Mouse (Mus musculus): ENCODE measurements around the gene Ankrd26. TPM values are rescaled to one million over a fixed set of nuclear protein-coding genes. Genes with fewer than 3 reads are reported as not detected.
"Not testable (repeated sequence)": the region's sequence is repeated elsewhere in the genome, so short reads cannot be mapped to it uniquely, and the experiment has no call there.

Ankrd26 gene
- total RNA-seq (2018; cell fraction: chromatin; rRNA removed), result 10 to 100 TPM in 25 of 26 experiments, 1 to 10 TPM in 1; 10.0 to 45.8 (median 24.6) TPM
- 1 to 10 TPM in 25 of 26 experiments, under 1 TPM in 1; 0.96 to 4.1 (median 2.7) TPM for total RNA-seq (2018; cell fraction: cytosol; rRNA removed)
- total RNA-seq (2018; cell fraction: nucleus; rRNA removed), result 10 to 100 TPM in 9 of 26 experiments, 1 to 10 TPM in 17; 2.7 to 21.5 (median 8.4) TPM
- polyA plus RNA-seq (2018), result 2.6 to 4.8 TPM (median 3.3 TPM) in 3 replicates

DNA sequence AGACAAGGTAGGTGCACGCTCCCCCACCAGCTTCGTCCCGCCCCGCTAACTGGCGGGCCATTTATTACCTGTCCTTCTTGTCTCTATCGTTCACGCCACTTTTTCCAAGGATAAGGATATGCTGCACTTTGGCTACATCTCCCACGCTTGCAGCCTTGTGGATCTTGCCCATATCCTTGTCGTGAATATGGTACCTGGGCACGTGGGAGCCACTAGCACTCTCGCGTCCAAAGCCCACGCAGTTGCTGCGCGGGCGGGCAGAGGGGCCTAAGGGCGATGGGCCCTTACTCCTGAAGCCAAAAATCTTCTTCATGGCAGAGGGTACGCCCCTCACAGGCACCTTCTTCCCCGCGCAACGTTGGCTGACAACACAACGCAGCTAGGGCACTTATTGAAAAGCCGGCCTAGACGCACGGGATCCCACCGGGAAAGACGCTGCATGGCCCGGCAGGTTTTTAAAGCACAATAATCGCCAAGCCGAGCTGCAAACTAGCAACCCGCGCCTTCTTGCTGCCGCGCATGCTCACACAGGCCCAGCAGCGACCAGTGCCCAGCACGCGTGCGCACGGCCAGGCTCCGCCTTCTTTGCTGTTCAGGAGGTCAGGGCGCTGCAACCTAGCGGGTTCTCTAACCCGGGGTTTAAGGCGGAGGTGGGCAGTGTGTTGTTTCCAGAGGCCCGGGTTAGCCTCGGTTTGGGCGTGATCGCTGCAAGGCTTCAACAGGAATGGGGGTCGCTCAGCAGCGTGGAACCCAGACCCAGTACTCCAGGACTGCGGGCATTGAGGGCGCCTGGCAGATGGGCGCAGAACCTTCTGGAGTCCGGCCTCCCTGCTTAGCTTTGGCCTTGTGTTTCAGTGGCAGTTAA is at the start of gene Ankrd26:
Ankrd26 (minus strand) TSS at position 482 of the 865 bp plus-strand sequence.
- peak within 1 kb of the TSS; percentile 81 for H3K4me3 ChIP-seq (ENCODE audit: inconsistent target)
- no peaks in the 10 kb centered on the region for H3K79me2 ChIP-seq (ENCODE audit: inconsistent target)
- no peaks in the 10 kb centered on the region for H3K36me3 ChIP-seq (ENCODE audit: inconsistent target)
- H3K27ac ChIP-seq, result peak within 1 kb of the TSS; percentile 54
- 2% methylated on average over 54 of the region's 54 CpGs for WGBS (ENCODE audit: missing documents)

DNA sequence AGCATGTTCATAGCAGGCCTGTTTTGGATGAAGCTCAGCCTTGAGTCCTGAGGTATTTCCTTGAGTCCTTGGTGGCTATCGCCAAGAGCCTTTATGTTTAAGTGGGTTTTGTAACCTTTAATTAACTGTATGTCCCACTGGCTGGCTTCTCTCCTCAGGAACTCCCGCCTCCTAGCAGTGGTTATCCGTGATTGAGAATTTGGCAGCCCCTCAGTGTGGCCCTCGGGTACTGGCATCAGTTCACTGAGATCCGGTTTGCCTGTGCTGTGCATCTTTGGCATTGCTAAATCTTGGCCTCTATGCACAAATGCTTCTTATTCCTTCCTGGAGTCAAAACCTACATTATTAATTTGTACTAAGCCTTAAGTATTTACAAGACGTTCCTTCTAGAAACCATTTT is 46.9 kb upstream of the Ankrd26 start:
- H3K27ac ChIP-seq, result no peak overlapping the region
- 95% methylated on average over 6 of the region's 6 CpGs for WGBS (ENCODE audit: missing documents)
- H3K79me2 ChIP-seq (ENCODE audit: inconsistent target), result no peaks in the 10 kb centered on the region
- H3K36me3 ChIP-seq (ENCODE audit: inconsistent target), result no peaks in the 10 kb centered on the region
- H3K4me3 ChIP-seq (ENCODE audit: inconsistent target), result no peak overlapping the region

DNA sequence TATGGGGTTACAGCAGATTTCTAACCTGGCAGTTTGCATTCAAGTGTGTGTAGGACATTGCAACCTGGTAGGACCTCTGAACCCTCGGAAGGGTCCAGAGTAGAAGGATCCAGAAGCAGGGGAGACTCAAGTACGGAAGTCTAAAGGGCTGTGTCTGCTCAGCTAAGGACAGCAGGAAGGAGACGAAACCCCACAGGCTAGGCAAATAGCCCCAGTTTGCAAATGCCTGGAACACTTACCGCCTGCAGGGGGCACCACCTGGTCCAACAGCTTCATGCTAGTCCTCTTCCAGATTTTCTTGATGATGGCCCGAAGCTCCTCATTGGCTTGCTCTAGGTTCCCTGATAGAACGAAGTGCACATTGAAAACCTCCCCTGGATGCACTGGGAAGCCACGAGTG is 43.9 kb upstream of the Ankrd26 start:
- Histone ChIP-seq H3K27ac (no peak overlapping the region), H3K36me3 (ENCODE audit: inconsistent target) (no peaks in the 10 kb centered on the region), H3K79me2 (ENCODE audit: inconsistent target) (no peaks in the 10 kb centered on the region), H3K4me3 (ENCODE audit: inconsistent target) (no peak overlapping the region)
- WGBS (ENCODE audit: missing documents), result 65% methylated on average over 7 of the region's 7 CpGs

DNA sequence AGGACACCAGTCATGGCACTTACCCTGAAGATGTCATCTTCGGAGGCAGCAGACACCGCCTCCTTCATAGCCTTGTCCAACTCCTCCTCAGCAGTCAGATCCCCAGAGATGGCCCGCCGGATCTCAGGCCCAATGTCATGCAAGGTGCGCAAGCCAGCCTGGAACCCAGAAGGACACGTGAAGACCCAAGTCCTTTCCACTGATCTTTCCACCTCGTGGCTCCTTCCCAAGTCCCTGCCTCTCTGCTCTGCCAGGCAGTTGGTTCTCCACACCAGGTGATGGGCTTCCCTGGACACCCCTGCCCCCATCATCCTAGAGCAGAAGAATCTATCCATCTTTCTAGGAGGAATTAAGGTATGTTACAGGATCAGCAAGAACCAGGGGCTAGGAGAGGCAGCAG is 41.8 kb upstream of the Ankrd26 start:
- WGBS (ENCODE audit: missing documents), result 86% methylated on average over 7 of the region's 7 CpGs
- Histone ChIP-seq H3K27ac (no peak overlapping the region), H3K36me3 (ENCODE audit: inconsistent target) (no peaks in the 10 kb centered on the region), H3K79me2 (ENCODE audit: inconsistent target) (no peaks in the 10 kb centered on the region), H3K4me3 (ENCODE audit: inconsistent target) (no peak overlapping the region)

DNA sequence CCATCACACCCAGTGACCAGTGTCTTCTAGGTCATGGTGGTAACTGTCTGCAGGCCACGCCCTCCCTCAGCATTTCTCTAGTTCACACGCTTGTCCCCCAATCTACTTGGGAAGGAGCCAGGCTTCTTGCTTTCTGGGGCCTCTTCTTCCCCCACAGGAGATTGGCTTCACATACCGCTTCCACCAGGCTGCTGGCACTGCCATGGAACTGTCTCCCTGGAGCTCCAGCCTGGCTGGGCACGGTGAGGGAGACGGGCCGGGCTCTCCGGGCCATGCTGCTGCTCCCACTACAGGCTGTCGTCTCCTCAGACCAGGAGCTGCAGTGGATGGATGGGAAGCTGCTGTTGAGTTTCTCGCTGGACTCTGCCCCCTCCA is 33.6 kb upstream of the Ankrd26 start:
- WGBS (ENCODE audit: missing documents), result 83% methylated on average over 9 of the region's 9 CpGs
- H3K4me3 ChIP-seq (ENCODE audit: inconsistent target), result no peak overlapping the region
- H3K79me2 ChIP-seq (ENCODE audit: inconsistent target), result no peaks in the 10 kb centered on the region
- H3K27ac ChIP-seq, result no peak overlapping the region
- no peaks in the 10 kb centered on the region for H3K36me3 ChIP-seq (ENCODE audit: inconsistent target)

DNA sequence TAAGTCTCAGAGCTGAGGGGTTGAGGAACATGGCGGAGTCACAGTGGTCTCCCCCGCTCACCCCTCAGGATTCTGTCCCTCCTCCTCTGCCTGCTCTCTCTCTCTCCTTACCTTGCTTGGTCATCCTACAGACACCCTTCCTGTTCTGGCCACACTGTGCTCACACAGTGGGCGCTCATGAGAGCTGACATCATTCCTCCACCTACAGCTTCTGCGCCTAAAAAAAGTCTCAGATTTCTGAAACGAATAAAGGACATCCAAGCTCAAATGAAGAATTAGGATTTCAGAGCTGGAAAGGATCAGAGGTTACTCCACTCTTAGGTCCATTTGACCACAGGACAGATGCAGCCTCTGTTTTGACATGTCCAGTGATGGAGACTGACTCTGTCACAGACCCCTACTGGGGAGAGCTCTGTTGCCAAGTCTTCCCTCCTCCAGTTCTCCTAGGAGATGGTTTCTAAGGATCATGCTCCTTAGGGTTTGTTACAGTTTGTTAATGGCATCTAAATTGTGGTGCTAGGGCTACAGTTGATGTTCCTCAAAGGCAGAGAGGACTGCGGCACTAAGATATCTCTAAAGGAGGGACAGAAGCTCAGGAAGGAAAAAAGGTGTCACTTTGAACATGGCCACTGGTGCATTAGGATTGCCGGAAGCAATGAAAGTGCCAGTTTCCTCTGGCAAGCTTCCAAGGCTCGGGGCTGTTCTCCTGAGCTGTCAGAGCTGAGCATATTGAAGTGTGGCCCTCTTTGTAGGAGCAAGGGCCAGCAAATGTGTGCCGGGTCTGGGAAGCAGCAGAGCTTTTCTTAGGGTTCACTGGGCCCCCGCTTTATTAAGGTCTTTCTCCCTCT is 33.0 kb upstream of the Ankrd26 start:
- Histone ChIP-seq H3K27ac (no peak overlapping the region), H3K4me3 (ENCODE audit: inconsistent target) (no peak overlapping the region), H3K79me2 (ENCODE audit: inconsistent target) (no peaks in the 10 kb centered on the region), H3K36me3 (ENCODE audit: inconsistent target) (no peaks in the 10 kb centered on the region)
- WGBS (ENCODE audit: missing documents), result 71% methylated on average over 10 of the region's 10 CpGs

DNA sequence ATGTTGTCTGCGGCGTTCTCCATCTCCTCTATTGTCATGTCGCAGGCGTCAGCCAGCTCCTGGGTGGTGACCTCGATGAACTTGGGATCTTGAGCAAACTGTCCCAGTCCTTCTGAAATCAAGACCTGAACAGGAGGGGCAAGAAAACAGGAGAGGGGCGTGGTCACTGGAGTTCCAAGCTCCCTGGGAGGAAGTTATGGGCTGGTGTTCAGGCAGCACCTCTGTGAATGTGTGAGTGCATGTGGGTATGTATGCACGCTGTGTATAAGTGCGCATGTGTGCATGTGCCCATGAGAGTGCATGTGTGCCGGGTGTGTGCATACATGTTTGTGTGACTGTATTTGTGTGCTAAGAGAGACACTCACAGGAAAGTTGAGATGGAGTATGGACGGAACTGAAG is 32.0 kb upstream of the Ankrd26 start:
- H3K4me3 ChIP-seq (ENCODE audit: inconsistent target), result no peak overlapping the region
- WGBS (ENCODE audit: missing documents), result 23% methylated on average over 10 of the region's 10 CpGs
- no peaks in the 10 kb centered on the region for H3K79me2 ChIP-seq (ENCODE audit: inconsistent target)
- no peak overlapping the region for H3K27ac ChIP-seq
- no peaks in the 10 kb centered on the region for H3K36me3 ChIP-seq (ENCODE audit: inconsistent target)

DNA sequence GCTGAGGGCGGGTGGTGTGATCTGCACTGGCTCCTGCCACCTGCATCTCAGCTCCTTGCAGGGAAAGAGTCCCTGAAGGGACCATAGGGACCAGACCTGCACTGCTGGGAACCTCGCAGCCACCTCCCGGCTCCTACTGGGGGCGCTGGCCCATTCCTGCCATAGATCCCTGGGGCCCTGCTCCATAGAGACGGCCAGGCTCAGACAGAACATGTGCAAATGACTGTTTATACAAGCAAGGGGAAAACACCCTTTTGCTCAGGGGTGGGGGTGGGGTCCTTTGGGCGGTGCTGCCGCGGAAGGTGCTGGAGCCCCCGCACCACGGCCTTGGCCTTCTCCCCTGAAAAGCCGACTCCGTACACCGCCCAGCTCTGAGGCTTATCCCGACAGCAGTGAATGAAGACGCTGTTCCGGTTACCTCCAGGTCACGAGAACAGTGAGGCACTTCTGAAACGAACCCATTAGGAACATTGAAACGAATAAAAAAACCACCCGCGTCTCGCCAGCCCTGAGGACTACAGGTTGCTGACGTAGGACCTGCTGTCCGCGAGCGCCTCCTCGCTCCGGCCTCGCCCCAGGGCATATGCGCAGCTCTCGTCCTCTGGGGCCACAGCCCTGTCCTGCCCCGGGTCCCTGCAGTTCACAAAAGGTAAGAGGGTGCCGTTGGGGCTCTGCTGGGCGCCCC is 31.5 kb upstream of the Ankrd26 start:
- no peaks in the 10 kb centered on the region for H3K79me2 ChIP-seq (ENCODE audit: inconsistent target)
- 1% methylated on average over 34 of the region's 34 CpGs for WGBS (ENCODE audit: missing documents)
- H3K27ac ChIP-seq, result no peak overlapping the region
- no peak overlapping the region for H3K4me3 ChIP-seq (ENCODE audit: inconsistent target)
- H3K36me3 ChIP-seq (ENCODE audit: inconsistent target), result no peaks in the 10 kb centered on the region

DNA sequence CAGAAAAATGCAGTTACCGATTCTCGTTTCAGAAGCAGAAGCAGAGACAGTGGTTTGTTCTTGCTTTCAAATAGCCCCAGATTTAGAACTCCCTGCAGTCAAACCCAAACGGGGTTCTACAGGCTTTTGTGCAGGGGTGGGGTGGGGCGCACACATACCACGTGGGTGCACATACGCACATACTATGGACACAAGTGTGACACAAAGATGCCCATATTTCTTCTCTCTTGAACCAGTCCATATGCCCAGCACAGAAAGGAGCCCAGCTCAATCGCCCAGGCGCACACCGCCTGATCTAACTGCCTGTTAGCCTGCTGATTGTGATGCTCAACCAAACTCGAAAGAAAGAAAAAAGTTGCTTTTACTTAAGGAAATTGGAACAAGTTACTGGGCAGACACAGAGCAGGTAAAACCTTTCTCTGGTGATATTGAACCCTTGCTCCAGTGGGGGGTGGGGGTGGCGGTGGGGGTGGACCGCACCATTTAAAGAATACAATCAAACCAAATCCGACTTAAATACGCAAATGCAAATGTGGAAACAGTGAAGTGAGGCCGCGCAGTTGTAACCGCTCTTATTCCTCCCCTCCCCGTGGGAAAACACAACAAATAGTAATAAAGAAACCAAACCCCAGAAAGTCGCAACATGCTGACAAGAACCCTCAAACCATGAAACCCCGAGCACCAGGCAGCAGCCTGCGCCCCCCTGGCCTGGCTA is 30.8 kb upstream of the Ankrd26 start:
- no peak overlapping the region for H3K27ac ChIP-seq
- 15% methylated on average over 21 of the region's 21 CpGs for WGBS (ENCODE audit: missing documents)
- H3K4me3 ChIP-seq (ENCODE audit: inconsistent target), result no peak overlapping the region
- H3K36me3 ChIP-seq (ENCODE audit: inconsistent target), result no peaks in the 10 kb centered on the region
- no peaks in the 10 kb centered on the region for H3K79me2 ChIP-seq (ENCODE audit: inconsistent target)

DNA sequence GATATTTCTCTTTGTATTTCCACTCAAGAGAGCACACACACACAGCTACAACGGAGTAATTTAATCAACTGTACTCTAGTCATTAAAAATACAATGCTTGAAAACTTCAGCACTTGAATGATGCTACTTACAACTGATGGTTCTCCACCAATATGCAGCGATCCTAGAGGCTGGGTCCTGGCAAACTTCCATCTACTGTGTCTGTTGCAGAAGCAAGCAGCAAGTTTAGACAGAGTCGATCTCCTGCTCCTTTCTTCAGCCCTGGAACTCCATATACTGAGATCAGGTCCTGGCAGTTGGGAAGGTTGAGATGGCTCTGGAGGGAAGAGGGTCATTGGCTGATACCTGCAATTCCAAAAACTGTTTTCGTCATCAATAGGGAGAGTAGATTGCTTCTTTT is 16.7 kb upstream of the Ankrd26 start:
- H3K4me3 ChIP-seq (ENCODE audit: inconsistent target); H3K79me2 ChIP-seq (ENCODE audit: inconsistent target); H3K27ac ChIP-seq; H3K36me3 ChIP-seq (ENCODE audit: inconsistent target): not testable (repeated sequence)
- 88% methylated on average over 4 of the region's 4 CpGs for WGBS (ENCODE audit: missing documents)

DNA sequence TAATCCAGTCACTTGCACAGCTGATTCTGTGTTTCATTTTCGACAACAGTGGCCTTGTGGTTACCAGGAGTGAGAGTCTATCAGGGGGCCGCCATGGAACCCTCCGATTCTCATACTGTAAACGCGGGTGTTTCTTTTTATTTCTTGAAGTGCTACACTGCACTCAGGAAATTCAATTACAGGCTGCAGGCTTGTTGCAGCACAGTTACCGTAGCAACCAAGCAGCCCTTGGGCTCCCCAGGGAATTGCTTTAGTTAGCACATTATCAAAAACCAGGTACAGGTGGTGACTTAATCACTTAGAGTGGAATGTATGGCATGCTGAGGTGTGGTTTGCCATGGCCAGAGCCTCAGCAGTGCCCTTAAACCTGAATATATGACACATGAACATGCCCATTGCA is 12.3 kb upstream of the Ankrd26 start:
- H3K36me3 ChIP-seq (ENCODE audit: inconsistent target), result no peaks in the 10 kb centered on the region
- no peaks in the 10 kb centered on the region for H3K79me2 ChIP-seq (ENCODE audit: inconsistent target)
- H3K27ac ChIP-seq, result no peak overlapping the region
- no peak overlapping the region for H3K4me3 ChIP-seq (ENCODE audit: inconsistent target)
- WGBS (ENCODE audit: missing documents), result 89% methylated on average over 6 of the region's 6 CpGs

DNA sequence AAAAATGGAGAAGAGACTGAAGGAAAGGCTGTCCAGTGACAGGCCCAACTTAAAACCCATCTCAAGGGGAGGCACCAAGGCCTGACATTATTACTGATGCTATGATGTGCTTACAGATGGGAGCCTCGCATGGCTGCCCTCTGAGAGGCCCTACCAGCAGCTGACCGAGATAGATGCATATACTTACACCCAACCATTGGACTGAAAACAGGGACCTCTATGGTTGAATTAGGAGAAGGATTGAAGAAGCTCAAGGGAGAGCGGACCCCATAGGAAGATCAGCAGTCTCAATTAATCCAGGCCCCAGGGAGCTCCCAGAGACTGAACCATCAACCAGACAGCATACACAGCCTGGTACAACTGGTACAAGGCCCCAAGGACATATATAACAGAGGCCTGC is 5.8 kb upstream of the Ankrd26 start:
- no peaks in the 10 kb centered on the region for H3K36me3 ChIP-seq (ENCODE audit: inconsistent target)
- H3K27ac ChIP-seq, result no peak overlapping the region
- 100% methylated on average over 3 of the region's 3 CpGs for WGBS (ENCODE audit: missing documents)
- no peak overlapping the region for H3K4me3 ChIP-seq (ENCODE audit: inconsistent target)
- H3K79me2 ChIP-seq (ENCODE audit: inconsistent target), result no peaks in the 10 kb centered on the region

DNA sequence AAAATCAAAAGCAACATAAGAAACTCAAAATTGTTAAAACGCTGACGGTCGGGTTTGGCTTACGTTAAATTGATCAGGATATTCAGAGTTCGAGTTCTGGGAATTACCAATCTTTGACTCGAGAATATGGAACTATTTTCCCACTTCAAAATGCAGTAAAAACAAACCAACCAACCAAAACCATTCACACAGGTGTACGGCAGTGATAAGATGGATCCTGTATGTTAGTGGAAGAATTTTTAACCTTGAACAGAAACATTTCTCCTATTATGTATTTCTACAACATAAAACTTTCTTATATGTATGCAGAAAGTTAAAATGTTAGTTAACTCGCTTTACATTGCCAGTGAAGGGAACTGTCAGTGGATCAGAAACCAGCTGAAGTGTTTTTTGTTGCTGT is 801 bp downstream of the Ankrd26 start:
- H3K27ac ChIP-seq, result no peak overlapping the region
- H3K4me3 ChIP-seq (ENCODE audit: inconsistent target), result peak overlapping the region; percentile 81
- no peaks in the 10 kb centered on the region for H3K79me2 ChIP-seq (ENCODE audit: inconsistent target)
- 87% methylated on average over 7 of the region's 8 CpGs for WGBS (ENCODE audit: missing documents)
- H3K36me3 ChIP-seq (ENCODE audit: inconsistent target), result 0 out of 2 replicates have a peak, but pooled peaks cover 3% of the 10 kb centered on the region

DNA sequence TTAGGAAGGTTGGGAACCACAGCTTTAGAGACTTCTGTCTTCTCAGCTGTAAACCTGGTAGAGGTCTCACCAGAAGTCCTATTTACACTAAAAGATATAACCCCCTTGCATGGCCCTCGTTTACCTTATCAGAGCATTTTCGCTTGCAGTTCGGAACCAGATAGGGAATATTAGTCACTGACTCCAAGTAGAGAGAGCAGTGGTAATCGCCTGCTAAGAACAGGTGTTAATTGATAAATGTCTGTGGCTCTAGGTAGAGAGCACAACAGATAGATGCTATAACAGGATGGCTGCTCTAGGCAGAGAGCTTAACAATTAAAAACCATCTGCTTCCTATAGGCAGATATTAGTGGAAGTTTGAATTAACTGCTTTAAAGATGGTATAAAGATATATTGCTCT is 23.4 kb downstream of the Ankrd26 start:
- Histone ChIP-seq H3K4me3 (ENCODE audit: inconsistent target) (no peak overlapping the region), H3K36me3 (ENCODE audit: inconsistent target) (no peaks in the 10 kb centered on the region), H3K27ac (no peak overlapping the region), H3K79me2 (ENCODE audit: inconsistent target) (no peaks in the 10 kb centered on the region)
- WGBS (ENCODE audit: missing documents), result 98% methylated on average over 4 of the region's 4 CpGs
